Mouse (Mus musculus): ENCODE results near the gene Naa38. TPM values are rescaled to one million over a fixed set of nuclear protein-coding genes. Genes with fewer than 3 reads are reported as not detected.

Naa38 gene
- polyA plus RNA-seq, 1 experiment from 2014 or later: 83.9 TPM

GRCm38 (mm10) chr11:69430631-69431030 lies 35.3 kb downstream of the Naa38 start:
- DNase-seq (no peak), ATAC-seq (no peak)
- Histone ChIP-seq H3K9ac (replicated peaks) (no peak overlapping the region), H3K36me3 (replicated peaks; ENCODE audit: insufficient read depth, low read length) (no peaks in the 10 kb centered on the region), H3K27me3 (ENCODE audit: insufficient read depth, low read length) (no peaks in the 10 kb centered on the region), H3K9me3 (ENCODE audit: low read length) (no peaks in the 10 kb centered on the region), H3K4me2 (ENCODE audit: low read depth, low read length) (no peak overlapping the region), H3K4me1 (ENCODE audit: insufficient read depth) (no peaks in the 10 kb centered on the region), H3K4me3 (ENCODE audit: low read depth, low read length) (no peak overlapping the region), H3K27ac (ENCODE audit: low read depth) (no peak overlapping the region)
- 87% methylated on average over 15 of the region's 15 CpGs for WGBS (ENCODE audit: insufficient replicate concordance)
- TF ChIP-seq CTCF (IDR thresholded peaks at IDR 0.05; ENCODE audit: low read depth) (no peak), EP300 (IDR thresholded peaks at IDR 0.05; ENCODE audit: low read depth) (no peak)

GRCm38 (mm10) chr11:69431829-69432639 lies 36.7 kb downstream of the Naa38 start:
- ATAC-seq (peak; percentile 89), DNase-seq (peak; percentile 71)
- WGBS (ENCODE audit: insufficient replicate concordance): 26% methylated on average over 11 of the region's 11 CpGs

DNA sequence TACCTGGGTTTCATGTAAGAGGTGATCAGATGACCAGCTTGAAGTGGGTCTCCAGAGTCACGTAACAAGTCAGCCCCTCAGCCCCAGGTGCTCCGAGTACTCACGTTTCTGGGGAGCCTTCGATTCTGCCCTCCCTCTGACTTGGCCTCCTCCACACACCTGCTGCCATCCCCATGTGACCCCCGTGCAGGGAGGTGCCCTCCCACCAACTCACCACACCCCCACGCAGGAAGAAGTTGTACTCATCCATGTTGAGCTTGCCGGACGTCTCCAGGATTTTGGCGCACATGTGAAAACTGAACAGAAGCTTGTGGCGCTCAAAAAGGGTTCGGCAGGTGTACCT lies 37.3 kb downstream of the Naa38 start:
- H3K27me3 ChIP-seq (ENCODE audit: insufficient read depth, low read length): no peaks in the 10 kb centered on the region
- no peak for DNase-seq
- no peak overlapping the region for H3K27ac ChIP-seq (ENCODE audit: low read depth)
- 69% methylated on average over 11 of the region's 11 CpGs for WGBS (ENCODE audit: insufficient replicate concordance)
- H3K9ac ChIP-seq (replicated peaks): no peak overlapping the region
- H3K4me1 ChIP-seq (ENCODE audit: insufficient read depth): no peaks in the 10 kb centered on the region
- no peak for ATAC-seq
- no peaks in the 10 kb centered on the region for H3K9me3 ChIP-seq (ENCODE audit: low read length)
- H3K36me3 ChIP-seq (replicated peaks; ENCODE audit: insufficient read depth, low read length): no peaks in the 10 kb centered on the region
- no peak overlapping the region for H3K4me3 ChIP-seq (ENCODE audit: low read depth, low read length)
- no peak overlapping the region for H3K4me2 ChIP-seq (ENCODE audit: low read depth, low read length)
- TF ChIP-seq EP300 (IDR thresholded peaks at IDR 0.05; ENCODE audit: low read depth): no peak
- TF ChIP-seq CTCF (IDR thresholded peaks at IDR 0.05; ENCODE audit: low read depth): no peak

More at GRCm38 (mm10) chr11:69431829-69432639, 36.7 kb downstream of the Naa38 start:
- TF ChIP-seq CTCF (IDR thresholded peaks at IDR 0.05; ENCODE audit: low read depth): peak; percentile 84
- TF ChIP-seq EP300 (IDR thresholded peaks at IDR 0.05; ENCODE audit: low read depth): no peak
- no peaks in the 10 kb centered on the region for H3K9me3 ChIP-seq (ENCODE audit: low read length)
- H3K36me3 ChIP-seq (replicated peaks; ENCODE audit: insufficient read depth, low read length): no peaks in the 10 kb centered on the region
- peak overlapping the region; percentile 38 for H3K4me2 ChIP-seq (ENCODE audit: low read depth, low read length)
- no peaks in the 10 kb centered on the region for H3K4me1 ChIP-seq (ENCODE audit: insufficient read depth)
- H3K27ac ChIP-seq (ENCODE audit: low read depth): no peak overlapping the region
- no peaks in the 10 kb centered on the region for H3K27me3 ChIP-seq (ENCODE audit: insufficient read depth, low read length)
- no peak overlapping the region for H3K4me3 ChIP-seq (ENCODE audit: low read depth, low read length)
- H3K9ac ChIP-seq (replicated peaks): no peak overlapping the region

DNA sequence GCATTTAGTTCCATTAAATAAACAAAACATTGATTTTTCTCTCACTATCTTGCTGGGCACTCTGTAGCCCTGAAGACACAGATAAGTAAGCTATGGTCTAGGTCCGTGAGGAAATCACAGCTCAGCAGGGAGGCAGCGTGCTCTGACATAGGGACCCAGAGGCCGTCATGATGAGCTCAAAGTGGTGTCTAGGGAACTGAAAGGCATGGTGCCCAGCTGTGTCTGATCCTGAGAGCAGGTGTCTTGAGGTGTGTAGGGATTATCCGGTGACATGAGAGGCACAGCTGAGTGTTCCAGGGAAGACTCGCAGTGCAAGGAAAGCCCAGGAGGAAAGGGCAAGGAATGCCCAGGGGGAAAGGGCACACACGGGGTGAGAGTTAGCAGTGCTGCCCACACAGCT lies 37.9 kb downstream of the Naa38 start:
- TF ChIP-seq EP300 (IDR thresholded peaks at IDR 0.05; ENCODE audit: low read depth) (no peak), CTCF (IDR thresholded peaks at IDR 0.05; ENCODE audit: low read depth) (no peak)
- 58% methylated on average over 6 of the region's 6 CpGs for WGBS (ENCODE audit: insufficient replicate concordance)
- ATAC-seq (no peak), DNase-seq (no peak)
- Histone ChIP-seq H3K4me1 (ENCODE audit: insufficient read depth) (no peaks in the 10 kb centered on the region), H3K27me3 (ENCODE audit: insufficient read depth, low read length) (no peaks in the 10 kb centered on the region), H3K4me2 (ENCODE audit: low read depth, low read length) (no peak overlapping the region), H3K9me3 (ENCODE audit: low read length) (no peaks in the 10 kb centered on the region), H3K36me3 (replicated peaks; ENCODE audit: insufficient read depth, low read length) (no peaks in the 10 kb centered on the region), H3K27ac (ENCODE audit: low read depth) (no peak overlapping the region), H3K9ac (replicated peaks) (no peak overlapping the region), H3K4me3 (ENCODE audit: low read depth, low read length) (no peak overlapping the region)

DNA sequence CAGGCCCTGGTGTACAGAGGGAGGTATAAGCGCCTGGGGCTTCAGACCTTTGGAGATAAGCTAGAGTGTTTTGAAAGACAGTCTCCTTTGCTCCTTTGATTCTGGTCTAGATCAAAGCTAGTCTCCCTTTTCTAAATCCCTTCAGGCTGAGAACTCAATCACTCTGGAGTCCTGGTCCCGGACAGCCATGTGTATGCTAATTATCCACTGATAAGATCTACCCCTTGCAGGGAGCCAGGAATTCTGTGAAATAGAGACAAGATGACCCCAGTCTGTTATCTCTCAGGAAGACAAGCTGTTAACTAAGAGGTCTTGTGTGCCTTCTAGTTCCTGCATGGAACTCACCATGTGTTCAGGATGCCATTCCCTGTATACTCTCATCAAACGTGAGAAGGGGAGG lies 42.0 kb downstream of the Naa38 start:
- DNase-seq (no peak), ATAC-seq (no peak)
- WGBS (ENCODE audit: insufficient replicate concordance): 50% methylated on average over 3 of the region's 3 CpGs
- Histone ChIP-seq H3K27me3 (ENCODE audit: insufficient read depth, low read length) (no peaks in the 10 kb centered on the region), H3K9me3 (ENCODE audit: low read length) (no peaks in the 10 kb centered on the region), H3K4me1 (ENCODE audit: insufficient read depth) (no peaks in the 10 kb centered on the region), H3K4me3 (ENCODE audit: low read depth, low read length) (no peak overlapping the region), H3K9ac (replicated peaks) (no peak overlapping the region), H3K36me3 (replicated peaks; ENCODE audit: insufficient read depth, low read length) (no peaks in the 10 kb centered on the region), H3K4me2 (ENCODE audit: low read depth, low read length) (no peak overlapping the region), H3K27ac (ENCODE audit: low read depth) (no peak overlapping the region)
- no peak for TF ChIP-seq CTCF (IDR thresholded peaks at IDR 0.05; ENCODE audit: low read depth)
- no peak for TF ChIP-seq EP300 (IDR thresholded peaks at IDR 0.05; ENCODE audit: low read depth)

DNA sequence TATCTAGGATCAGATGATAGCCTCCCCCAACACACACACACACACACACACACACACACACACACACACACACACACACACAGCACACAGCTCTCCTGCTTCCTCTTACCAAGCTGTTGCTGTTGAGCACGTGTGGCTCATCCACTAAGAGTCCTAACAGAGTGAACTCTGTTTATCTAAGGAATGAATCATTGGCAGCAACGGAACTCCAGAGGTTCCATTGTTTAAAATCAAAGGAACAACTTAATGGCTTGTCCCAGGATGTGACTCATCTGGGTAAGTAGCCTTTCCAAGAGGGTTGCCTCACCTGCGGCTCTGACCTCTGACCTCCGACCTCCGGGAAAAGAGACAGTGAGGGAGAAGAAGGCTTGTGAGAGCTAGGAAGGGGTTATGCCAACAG lies 48.0 kb downstream of the Naa38 start:
- Histone ChIP-seq H3K27me3 (ENCODE audit: insufficient read depth, low read length) (no peaks in the 10 kb centered on the region; the same call in 1 of the 2 replicates), H3K4me2 (ENCODE audit: low read depth, low read length) (no peak overlapping the region), H3K9me3 (ENCODE audit: low read length) (no peaks in the 10 kb centered on the region), H3K9ac (replicated peaks) (no peak overlapping the region), H3K4me3 (ENCODE audit: low read depth, low read length) (no peak overlapping the region), H3K27ac (ENCODE audit: low read depth) (no peak overlapping the region), H3K4me1 (ENCODE audit: insufficient read depth) (no peaks in the 10 kb centered on the region), H3K36me3 (replicated peaks; ENCODE audit: insufficient read depth, low read length) (no peaks in the 10 kb centered on the region)
- no peak for DNase-seq
- 27% methylated on average over 5 of the region's 5 CpGs for WGBS (ENCODE audit: insufficient replicate concordance)
- ATAC-seq: peak; percentile 43; the same call in 1 of the 2 replicates
- no peak for TF ChIP-seq CTCF (IDR thresholded peaks at IDR 0.05; ENCODE audit: low read depth)
- TF ChIP-seq EP300 (IDR thresholded peaks at IDR 0.05; ENCODE audit: low read depth): no peak

Other genes with a start within 250 kb of the Naa38 start
- gene Alox12b, start 238.5 kb upstream of the Naa38 start, polyA plus RNA-seq (2015; fragmentation: Nextera tagmentation; extraction: Ambion mirVana): not detected in 2 replicates
- gene Alox8, start 197.6 kb upstream of the Naa38 start, polyA plus RNA-seq (2015; fragmentation: Nextera tagmentation; extraction: Ambion mirVana): 0.04 TPM in 1 of 2 replicates, not detected in the other
- gene Gucy2e, start 158.5 kb upstream of the Naa38 start, polyA plus RNA-seq (2015; fragmentation: Nextera tagmentation; extraction: Ambion mirVana): not detected in 2 replicates
- gene Cntrob, start 71.7 kb upstream of the Naa38 start, polyA plus RNA-seq (2015; fragmentation: Nextera tagmentation; extraction: Ambion mirVana): 4.1 and 5.6 TPM in 2 replicates
- gene Trappc1, start 71.5 kb upstream of the Naa38 start, polyA plus RNA-seq (2015; fragmentation: Nextera tagmentation; extraction: Ambion mirVana): 71.5 and 72.0 TPM in 2 replicates
- gene Kcnab3, start 69.2 kb upstream of the Naa38 start, polyA plus RNA-seq (2015; fragmentation: Nextera tagmentation; extraction: Ambion mirVana): 0.20 TPM in 2 replicates
- 0.87 and 1.3 TPM in 2 replicates for gene Rnf227, start 55.0 kb upstream of the Naa38 start, polyA plus RNA-seq (2015; fragmentation: Nextera tagmentation; extraction: Ambion mirVana)
- gene Chd3, start 26.1 kb upstream of the Naa38 start, polyA plus RNA-seq (2015; fragmentation: Nextera tagmentation; extraction: Ambion mirVana): 7.8 and 8.7 TPM in 2 replicates
- 4.7 and 5.4 TPM in 2 replicates for gene Cyb5d1, start 144 bp downstream of the Naa38 start, polyA plus RNA-seq (2015; fragmentation: Nextera tagmentation; extraction: Ambion mirVana)
- 12.3 and 14.0 TPM in 2 replicates for gene Tmem88, start 2.7 kb downstream of the Naa38 start, polyA plus RNA-seq (2015; fragmentation: Nextera tagmentation; extraction: Ambion mirVana)
- gene Kdm6b, start 18.2 kb downstream of the Naa38 start, polyA plus RNA-seq (2015; fragmentation: Nextera tagmentation; extraction: Ambion mirVana): 7.4 and 8.2 TPM in 2 replicates
- 0.04 and 0.05 TPM in 2 replicates for gene Dnah2, start 153.6 kb downstream of the Naa38 start, polyA plus RNA-seq (2015; fragmentation: Nextera tagmentation; extraction: Ambion mirVana)
- 0.19 and 0.20 TPM in 2 replicates for gene Efnb3, start 164.7 kb downstream of the Naa38 start, polyA plus RNA-seq (2015; fragmentation: Nextera tagmentation; extraction: Ambion mirVana)
- 8.1 and 10.0 TPM in 2 replicates for gene Wrap53, start 184.8 kb downstream of the Naa38 start, polyA plus RNA-seq (2015; fragmentation: Nextera tagmentation; extraction: Ambion mirVana)
- 32.6 and 33.5 TPM in 2 replicates for gene Trp53, start 184.9 kb downstream of the Naa38 start, polyA plus RNA-seq (2015; fragmentation: Nextera tagmentation; extraction: Ambion mirVana)
- 4.0 and 5.3 TPM in 2 replicates for gene Atp1b2, start 210.5 kb downstream of the Naa38 start, polyA plus RNA-seq (2015; fragmentation: Nextera tagmentation; extraction: Ambion mirVana)
- gene Shbg, start 222.4 kb downstream of the Naa38 start, polyA plus RNA-seq (2015; fragmentation: Nextera tagmentation; extraction: Ambion mirVana): 4.3 and 4.7 TPM in 2 replicates
- gene Sat2, start 226.5 kb downstream of the Naa38 start, polyA plus RNA-seq (2015; fragmentation: Nextera tagmentation; extraction: Ambion mirVana): 15.2 and 18.7 TPM in 2 replicates
- gene Fxr2, start 237.5 kb downstream of the Naa38 start, polyA plus RNA-seq (2015; fragmentation: Nextera tagmentation; extraction: Ambion mirVana): 6.8 TPM in 2 replicates

Data from liver, postnatal 0 days (tissue).